Mouse (Mus musculus) kidney, adult 11 months (tissue): ENCODE data around the gene Rexo4.

ENCODE experiments used
- DNase-seq: peaks from one replicate; pipeline ENCODE4 v3.0.0; 2022

Rexo4 gene

DNA sequence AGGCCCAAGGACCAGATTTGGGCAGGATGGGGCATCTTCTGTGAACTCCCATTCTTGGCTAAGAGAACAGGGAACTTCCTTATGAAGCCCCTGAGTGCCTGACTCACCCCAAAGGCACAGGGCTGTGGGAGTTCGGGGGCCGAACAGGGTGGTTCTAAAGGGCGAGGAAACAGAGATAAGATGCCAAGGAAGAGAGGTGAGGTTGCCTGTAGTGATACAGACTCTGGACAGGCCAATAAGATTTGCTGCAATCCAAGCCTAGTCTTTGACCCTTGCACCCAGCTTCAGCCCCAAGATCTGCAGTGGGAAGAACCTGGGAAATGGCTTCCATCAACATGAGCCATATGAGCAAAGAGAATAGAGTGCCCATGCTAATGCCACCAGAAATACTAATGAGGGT, 20.9 kb downstream of the Rexo4 start:
- DNase-seq, result no peak

- peak; percentile 24 for DNase-seq
Measured at GRCm38 (mm10) chr2:26941539-26941938, 22.6 kb downstream of the Rexo4 start.

DNA sequence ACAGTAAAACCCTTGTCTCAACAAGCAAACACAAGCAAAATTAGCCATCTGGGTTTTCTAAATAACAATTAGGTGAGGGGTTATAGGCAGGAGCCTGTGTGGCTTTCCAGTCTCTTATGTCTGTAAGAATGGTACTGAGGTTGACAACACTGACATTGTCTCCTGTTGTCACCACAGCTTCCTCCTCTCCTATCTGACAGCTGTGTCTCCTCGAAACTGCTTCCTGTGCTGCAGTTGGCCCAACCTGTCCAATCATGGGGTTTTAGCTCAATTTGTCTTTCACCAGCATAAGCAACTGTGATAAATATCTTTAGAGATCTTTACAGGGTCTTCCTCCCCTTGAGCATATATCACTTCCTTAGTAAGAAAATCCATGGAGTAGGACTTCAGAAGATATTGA, 27.8 kb downstream of the Rexo4 start:
- DNase-seq, result no peak

GRCm38 (mm10) chr2:26935286-26935685, 28.9 kb downstream of the Rexo4 start:
- no peak for DNase-seq

DNA sequence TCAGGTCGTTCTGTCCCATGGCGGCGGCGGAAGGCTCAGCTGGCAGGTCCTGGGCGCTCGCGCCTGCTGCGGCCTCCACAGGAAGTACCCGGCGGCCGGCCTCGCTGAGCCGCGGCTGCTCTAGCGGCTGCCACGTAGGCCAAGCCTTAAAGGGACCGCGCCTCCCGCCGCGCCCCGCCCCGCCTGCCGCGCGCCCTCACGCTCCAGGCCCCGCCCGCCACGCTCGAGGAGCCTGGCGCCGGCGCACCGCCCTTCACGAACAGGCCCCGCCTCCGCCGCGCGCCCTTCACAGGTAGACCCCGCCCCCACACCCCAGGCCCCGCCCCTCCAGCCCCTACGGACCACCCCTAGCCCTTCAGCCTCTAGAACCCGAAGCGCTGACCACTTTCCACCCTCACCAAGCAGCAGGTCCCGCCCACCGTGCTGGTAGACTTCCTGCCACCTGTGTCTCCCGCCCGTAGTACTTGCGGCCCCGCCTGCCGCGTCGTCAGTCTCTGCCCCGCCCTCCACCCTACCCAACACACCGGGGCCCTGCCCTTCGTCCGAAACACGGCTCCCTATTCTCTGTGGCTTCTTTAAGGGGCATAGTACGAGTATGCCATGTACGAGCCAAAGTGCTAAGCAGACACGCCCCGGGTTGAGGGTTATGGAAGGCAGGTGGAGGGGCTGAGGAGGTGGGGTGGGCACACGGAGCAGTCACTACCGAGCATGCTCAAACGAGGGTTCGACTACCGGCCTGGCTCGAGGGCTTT, 30.7 kb downstream of the Rexo4 start, which contains the start of the genes Surf4 and Stkld1:
TSS of gene Surf4 (minus strand) at position 625 of the 752 bp plus-strand sequence.
TSS of gene Stkld1 (plus strand) at position 744 of the 752 bp plus-strand sequence.
- peak; percentile 98 for DNase-seq

GRCm38 (mm10) chr2:26932473-26933303, 31.5 kb downstream of the Rexo4 start:
- peak; percentile 68 for DNase-seq

DNA sequence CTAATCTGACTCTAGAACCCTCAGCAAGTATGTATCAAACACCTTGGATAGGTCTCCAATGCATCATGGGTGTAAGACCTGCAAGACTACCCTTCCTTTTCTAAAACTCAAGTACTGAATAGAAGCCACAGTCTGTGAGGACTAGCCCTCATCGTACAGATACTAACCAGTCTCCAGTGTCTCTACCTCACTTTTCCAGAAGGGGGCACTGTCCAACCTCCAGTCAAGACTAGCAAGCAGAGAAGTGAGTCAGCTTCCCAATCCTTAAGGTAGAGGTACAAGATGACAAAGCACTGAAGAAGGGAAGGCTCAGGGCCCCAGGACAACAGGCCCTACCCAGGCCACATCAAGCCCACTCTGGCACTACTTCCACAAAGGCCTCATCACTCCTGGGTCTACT, 33.8 kb downstream of the Rexo4 start:
- DNase-seq, result peak; percentile 58

GRCm38 (mm10) chr2:26927745-26928476, 36.3 kb downstream of the Rexo4 start:
- no peak for DNase-seq

DNA sequence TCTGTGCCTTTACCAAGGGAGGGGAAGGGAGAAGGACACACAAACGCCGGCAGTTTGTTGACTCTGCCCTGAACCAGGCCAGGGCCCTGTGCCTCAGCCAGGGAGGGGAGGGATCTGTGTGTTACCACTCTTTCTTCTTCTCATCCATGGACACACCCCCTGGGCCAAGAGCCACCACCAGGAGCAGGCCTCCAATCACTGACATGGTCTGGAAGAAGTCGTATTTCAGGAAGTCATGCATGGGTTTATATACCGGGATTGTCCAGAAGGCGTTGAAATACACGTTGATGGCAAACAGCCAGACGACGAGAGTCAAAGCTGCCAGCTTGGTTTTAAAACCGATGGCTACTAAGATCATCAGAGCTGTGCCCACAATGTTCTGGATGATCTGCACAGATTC, 42.4 kb downstream of the Rexo4 start:
- peak; percentile 62 for DNase-seq

DNA sequence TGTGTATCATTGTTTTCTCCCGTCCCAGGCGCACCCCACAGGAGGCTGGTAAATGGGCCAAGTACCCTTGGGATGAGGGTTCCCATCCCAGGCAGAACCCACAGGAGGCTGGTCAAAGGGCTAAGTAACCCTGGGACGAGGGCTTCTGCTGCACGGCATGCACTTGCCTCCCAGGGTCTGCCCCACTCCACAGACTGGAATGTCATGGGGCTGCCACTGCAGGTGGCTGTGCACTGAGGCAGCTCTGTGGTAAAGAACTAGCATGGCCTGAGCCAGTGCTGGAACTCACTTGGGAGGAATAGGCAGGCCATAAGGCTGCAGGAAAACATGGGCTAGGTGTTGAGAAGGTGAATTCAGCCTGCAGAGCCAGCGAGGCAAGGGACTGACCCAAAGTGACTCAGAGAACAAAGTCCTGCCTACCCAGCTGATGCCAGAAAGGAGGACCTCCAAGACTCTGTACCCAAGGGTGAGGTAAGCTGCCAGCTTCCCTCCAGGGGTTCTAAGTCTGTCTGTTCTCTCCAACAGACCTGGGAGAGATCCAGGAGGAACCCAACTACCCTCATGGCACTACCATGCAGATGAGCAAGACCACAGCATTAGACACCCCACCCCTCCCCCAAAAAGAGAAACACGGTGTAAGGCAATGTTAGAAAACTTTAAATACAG, 43.9 kb downstream of the Rexo4 start:
- peak; percentile 79 for DNase-seq

GRCm38 (mm10) chr2:26919684-26920083, 44.5 kb downstream of the Rexo4 start:
- DNase-seq, result no peak

- DNase-seq, result no peak
Measured at GRCm38 (mm10) chr2:26916738-26917137, 47.4 kb downstream of the Rexo4 start.

DNA sequence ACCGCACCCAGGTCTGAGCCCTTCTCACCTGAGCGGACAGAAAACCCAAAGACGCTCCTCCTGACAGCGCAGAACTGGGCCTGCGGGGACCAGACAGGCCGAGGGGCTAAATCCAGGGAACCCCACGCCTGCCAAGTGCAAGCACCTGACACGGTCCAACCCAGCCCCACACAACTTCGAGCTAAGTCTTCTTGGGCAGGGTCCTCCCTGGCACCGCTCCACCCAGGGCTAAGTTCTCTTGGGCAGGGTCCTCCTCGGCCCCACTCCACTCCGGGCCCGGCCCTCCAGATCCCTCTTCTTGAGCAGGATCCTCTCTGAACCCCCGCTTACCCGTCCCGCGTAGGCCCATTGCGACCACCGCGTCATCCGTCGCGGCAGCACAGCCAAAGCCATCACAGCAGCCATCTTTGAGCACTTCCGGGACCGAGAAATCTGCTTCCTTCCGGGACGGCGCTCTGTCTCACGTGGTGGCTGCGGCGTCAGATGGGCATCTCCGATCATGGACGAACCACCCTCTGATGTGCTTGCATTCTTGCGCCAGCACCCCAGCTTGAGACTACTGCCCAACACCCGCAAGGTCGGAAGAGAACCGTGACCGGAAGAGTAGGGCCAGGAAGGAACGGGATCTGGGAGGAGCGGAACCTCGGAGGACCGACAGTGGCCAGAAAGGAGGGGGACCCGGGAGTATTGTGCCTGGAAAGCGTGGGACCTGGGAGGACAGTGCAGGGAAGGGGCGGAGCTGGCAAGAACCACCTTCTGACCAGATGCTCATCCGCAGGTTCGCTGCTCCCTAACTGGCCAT, 48.1 kb downstream of the Rexo4 start, which contains the start of the genes Surf2 and Surf1:
TSS of gene Surf2 (plus strand) at position 441 of the 802 bp plus-strand sequence.
TSS of gene Surf1 (minus strand) at position 604 of the 802 bp plus-strand sequence.
- DNase-seq, result peak; percentile 80

GRCm38 (mm10) chr2:26914148-26914941, 49.8 kb downstream of the Rexo4 start:
- DNase-seq, result no peak

DNA sequence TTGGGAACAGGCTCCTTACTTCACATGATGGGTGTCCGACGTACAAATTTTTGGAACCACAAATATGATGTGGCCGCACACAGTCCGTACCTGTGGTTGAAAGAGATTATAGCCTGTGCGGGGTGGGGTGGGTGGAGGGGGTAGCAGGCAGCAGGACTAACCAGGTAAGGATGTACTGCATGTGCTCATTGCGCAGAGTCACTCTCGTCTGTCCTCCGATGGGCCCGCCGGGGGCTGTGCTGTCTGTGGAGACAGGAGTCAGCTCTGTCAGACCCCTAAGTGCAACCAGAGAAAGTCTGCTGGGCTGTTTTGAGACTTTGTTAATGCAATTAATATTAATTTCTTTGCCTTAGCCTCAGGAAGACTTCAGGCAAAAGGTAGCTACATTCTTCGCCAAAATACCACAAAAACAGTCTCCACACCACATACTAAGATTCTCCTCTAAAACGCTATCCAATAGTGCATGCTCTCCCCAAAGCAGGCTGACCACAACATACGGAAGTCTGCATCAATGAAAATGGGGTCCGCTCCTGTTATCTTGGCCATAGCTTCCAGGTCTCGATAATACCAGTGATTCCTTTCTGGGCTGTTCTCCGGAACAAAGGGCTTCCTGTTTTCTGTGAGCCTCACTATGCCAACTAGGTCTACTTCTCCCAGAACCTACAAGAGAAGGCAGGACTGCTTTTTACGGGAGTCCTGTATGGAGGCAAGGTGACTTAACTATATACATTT, 50.6 kb downstream of the Rexo4 start:
- DNase-seq, result no peak

DNA sequence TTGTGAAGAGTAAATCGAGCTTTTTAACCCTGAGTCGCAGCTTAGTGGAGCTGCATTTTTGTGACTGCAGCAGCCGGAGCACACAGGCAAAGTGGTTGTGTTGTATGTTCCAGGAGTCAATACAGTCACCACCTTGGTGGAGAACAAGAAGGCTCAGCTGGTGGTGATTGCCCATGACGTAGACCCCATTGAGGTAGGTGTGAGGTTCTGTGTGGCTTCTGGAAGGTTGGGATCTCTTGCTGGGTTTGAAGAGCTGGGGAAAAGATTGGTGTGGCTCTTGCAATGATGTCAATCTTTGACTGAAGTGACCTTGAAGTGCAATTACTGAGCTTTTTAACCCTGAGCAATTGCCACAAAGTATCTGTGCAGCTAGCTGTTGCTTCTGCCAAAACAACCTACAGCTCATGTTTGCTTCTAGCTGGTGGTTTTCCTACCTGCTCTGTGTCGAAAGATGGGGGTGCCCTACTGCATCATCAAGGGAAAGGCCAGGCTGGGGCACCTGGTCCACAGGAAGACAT, 51.9 kb downstream of the Rexo4 start:
- no peak for DNase-seq

GRCm38 (mm10) chr2:26910994-26911765, 53.0 kb downstream of the Rexo4 start:
- DNase-seq, result no peak

GRCm38 (mm10) chr2:26910124-26910993, 53.8 kb downstream of the Rexo4 start, which contains the start of the genes Med22 and Rpl7a:
TSS of gene Med22 (minus strand) at chr2:26910677.
TSS of gene Rpl7a (plus strand) at chr2:26910764.
- DNase-seq, result peak; percentile 98
